Mouse (Mus musculus): ENCODE measurements at regions not wholly inside any gene's neighbourhood (a gene's known extent, or its start where the extent isn't known, plus 50 kb on each side); places are given as distances from the start of the nearest gene placed in this dataset.

DNA sequence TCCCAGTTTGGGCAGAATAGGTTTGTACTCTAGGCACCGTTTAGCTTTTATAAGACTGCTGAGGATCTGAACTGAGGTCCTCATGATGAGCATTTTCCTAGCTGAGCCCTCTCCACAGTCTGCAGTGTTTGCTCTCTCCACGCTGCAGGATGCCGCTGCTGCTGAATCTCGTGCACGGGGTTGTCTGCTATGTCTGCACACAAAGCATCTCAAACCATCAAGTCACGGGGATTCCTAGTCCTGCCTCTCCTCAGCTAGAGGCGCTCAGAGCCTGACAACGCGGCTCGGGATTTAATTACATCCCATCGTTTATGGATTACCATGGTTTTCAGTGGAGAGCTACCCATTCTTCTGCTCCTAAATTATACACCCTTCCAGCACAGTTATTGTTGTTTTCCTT is 175.6 kb downstream of the Rnf144b start:
- no peak for DNase-seq (ENCODE audit: low spot score)

DNA sequence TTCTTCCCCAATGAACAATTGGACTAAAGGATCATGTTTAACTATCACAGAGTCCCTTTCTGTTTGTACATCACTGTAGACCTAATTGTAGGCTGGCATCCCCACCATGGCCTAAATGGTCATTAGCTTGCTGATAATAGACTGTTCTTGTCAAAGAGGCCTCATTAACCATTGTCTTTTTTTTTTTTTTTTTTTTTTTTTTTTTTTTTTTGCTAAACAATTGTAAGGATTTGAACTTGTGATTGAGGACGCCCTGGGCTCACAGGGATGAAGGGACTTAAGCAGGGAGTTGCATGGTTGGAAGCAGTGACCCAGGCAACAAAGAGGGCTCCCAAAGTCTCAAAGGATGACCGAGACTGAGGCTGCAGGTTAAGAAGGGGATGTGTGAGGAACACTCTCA is 178.0 kb downstream of the Rnf144b start:
- peak; percentile 61 for DNase-seq (ENCODE audit: low spot score)

DNA sequence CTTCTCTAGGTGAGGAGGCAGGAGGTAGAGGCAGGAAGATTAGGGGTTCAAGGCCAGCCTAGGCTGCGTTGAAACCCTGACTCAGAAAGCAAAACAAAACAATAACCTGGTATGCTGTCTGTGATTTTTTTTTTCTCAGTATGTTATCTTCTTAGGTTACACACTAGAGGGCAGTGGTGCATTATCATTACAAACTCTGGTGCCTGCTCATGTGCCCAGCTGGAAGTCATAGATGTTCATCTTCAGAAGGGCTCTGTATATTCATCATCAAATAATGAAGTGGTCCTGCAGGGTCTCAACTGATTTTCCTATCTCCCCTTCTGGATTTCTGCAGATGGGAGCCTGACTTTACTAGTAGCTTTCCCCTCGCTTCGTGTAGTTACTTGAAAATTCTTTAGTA is 178.6 kb downstream of the Rnf144b start:
- DNase-seq (ENCODE audit: low spot score), result peak; percentile 84

DNA sequence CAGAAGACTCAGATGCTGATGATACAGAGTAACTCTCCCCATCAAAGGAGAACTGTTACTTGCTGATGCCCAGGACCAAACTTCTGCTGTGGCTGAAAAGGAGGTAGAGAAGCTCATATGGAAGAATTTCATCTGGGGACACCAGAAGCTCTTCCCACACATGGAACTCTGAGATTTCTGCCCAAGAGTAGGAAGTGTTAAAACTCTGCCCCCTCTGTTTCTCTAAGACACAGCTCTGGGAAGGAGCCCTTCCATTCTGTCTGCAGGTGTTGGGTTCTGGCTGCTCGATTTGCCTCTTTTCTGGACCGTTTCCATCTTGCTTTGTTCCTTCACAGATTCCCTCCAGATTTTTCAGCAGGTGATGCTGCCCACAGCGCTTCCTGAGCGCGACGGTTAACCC is 187.0 kb downstream of the Rnf144b start:
- no peak for DNase-seq (ENCODE audit: low spot score)

DNA sequence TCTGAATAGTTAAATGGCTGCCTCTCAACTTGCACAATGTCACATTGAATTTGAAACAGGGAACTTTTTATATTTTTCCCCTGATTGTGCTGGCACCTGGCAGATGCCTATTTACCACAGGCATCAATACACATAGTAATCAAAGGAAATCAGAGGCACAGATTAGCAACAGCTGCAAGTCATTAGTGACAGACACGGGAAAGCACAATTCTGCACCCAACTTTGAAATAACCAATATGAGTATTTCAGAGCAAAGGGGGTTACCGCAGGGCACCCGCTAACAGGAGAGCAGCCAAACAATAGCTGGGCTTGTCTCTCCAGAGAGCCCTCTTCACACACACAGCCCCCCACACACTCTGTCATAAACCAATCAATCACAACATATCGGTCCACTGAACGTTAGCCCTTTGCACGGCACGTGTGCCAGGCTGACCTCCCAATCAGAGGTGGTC is 188.3 kb downstream of the Rnf144b start:
- peak; percentile 44 for DNase-seq (ENCODE audit: low spot score)

DNA sequence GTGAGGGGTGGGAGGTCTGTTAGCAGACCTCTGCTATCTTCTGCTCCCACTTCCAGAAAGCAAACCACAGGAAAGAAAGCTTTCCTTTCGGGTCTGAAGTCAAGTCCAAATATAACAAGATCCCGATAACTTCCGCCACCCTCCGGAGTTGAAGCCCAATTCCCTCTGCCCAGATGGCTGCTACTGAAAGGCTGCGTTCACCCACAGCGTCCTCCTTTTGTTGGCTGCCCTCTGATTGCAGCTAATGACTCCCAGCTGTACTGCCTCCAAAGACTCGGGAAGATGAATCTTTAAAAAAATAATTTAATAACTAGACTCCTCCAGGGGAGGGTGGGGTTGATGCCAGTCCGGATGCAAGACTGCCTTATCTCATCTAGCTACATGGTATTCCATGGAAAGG is 197.1 kb downstream of the Rnf144b start:
- DNase-seq (ENCODE audit: low spot score), result peak; percentile 51

DNA sequence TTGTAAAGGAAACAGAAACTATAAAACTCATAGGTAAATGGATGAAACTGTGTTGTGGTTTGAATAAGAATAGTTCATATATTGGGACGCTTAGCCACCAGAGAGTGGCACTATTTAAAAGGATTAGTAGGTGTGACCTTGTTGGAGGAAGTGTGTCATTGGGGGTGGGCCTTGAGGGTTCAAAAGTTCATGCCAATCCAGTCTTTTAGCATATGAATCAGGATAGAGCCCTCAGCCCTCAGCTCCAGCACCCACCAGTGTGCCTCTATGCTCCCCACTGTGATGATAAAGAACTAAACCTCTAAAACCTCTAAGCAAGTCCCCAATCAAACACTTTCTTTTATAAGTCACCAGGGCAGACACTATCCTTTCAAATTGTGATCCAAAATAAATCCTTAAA is 199.4 kb downstream of the Rnf144b start:
- no peak for DNase-seq (ENCODE audit: low spot score)

DNA sequence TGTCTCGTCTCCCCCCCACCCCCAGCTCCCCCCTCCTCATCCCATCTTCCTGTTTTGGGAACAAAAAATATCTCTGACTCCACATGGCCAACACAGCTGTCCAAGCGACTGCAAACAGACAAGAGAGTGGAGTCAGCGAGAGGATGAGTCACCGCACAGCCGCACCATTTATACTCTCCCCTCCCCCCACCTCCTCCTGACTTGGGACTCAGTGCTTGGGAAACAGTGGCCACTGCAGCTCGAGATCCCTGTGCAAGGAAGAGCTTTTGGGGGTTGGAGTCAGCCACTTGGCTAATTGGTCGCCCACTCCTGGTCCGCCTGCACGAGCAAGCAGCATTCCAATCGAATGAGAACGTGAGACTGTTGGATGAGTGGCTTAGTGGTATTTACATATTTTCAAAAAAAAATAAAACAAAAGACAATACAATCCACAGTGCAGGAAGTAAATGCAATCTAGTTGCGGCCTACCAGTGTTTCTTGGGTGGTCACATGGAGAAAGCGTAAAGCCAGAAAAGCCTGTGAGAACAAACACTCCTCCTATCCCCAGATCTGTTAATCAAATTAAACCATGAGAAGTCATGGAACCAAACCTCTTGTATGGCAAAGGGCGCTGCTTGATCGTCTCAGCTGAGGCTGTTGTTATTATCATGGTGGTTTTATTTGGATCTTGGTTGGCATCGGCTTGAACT is 213.7 kb downstream of the Rnf144b start:
- DNase-seq (ENCODE audit: low spot score), result peak; percentile 53

DNA sequence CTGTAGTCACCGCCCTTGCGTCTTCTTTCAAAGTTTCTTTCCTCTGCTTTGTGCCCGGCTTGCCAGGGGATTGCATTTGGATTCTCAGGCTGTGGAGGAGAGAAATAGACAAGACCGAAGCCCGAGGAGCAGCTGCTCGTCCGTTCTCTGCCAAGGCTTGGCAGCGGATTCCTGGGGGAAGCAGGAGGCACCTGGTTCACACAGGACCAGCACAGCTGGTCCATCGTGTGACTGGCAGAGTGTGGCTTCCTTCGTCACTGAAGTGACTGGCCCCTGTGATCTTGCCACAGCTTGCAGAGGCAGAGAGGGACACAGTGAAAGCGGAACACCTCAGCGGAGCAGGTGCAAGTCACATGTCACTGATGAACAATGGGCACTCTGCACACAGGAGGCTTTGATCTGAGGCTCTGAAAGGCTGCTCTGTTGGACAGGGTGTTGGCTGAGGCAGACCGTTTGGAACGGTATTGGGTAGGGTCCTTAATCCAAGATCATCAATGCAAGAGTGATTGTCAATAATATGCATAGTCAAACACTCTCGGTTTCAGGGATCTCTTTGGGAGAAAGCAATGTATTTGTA is 214.5 kb downstream of the Rnf144b start:
- DNase-seq (ENCODE audit: low spot score), result no peak

DNA sequence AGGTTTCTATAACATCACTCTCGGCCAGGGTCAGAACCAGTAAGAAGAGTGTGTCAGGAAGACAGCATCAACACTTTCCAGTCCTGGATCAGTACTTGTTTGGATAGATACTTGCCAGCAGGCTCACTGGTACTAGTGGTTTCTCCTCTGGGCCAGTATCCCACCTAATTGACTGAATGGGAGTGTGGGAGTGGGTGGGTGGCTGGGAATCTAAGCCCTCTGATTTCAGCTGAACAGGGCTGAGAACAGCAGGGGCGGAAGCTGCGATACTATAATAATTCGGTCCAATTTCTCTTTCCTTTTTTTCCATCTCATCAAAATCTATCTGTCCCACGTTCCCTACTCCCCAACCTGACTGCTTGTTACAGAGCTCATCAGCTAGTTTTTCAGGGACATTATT is 217.0 kb downstream of the Rnf144b start:
- no peak for DNase-seq (ENCODE audit: low spot score)

DNA sequence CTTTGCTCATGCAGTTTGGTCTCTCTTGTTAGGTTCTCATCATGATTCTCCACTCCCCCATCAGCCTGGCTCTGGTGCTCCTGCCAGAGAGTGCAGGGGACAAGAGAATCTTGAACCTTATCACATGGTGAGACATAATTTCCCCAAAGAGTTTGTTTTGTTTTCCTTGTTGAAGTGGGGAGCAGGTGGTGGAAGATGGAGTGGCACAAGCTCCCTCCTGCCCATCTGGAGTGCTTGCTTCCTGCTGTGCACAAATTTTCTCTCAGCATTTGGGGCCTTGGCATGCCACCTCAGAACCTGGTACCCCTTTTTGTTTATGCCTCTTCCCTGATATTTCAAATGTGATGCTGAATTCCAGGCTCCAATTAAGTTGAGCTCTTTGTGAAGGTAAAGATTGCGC is 219.9 kb downstream of the Rnf144b start:
- DNase-seq (ENCODE audit: low spot score), result no peak

DNA sequence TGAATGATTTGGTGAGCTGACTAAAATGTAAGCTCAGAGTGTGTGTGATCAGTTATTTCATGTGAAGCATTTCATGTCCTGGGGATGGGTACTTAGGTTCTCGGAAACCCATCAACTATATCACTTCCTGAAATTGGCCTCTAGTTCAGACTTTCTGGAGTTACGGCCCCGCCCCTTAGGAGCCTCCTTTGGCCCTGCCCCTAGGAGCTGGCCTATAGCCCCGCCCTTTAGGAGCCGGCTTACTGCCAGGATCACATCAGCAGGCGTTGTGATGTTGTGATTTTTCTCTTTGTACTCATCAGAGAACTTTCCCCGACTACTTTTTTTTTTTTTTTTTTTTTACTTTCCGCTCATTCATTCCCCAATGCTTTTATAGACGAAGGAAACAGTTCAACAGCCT is 223.1 kb downstream of the Rnf144b start:
- DNase-seq (ENCODE audit: low spot score), result no peak

DNA sequence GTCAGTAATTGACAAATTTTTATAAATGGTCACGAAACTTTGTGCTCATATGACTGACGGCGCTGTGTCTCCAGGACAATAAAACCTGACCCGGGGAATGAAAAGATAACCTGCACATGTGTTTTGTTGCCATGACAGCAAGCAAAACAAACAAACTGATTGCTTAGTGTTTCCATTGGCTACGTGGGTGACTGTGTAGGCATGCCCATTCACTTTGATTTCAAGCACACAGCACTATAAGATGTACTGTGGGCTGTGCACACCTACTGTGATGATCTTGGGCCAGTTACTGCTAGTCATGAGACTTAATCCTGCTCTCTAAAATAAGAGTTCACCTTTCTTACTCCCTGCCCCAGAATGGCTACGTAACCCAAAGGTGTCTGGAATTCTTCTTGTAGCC is 225.4 kb downstream of the Rnf144b start:
- DNase-seq (ENCODE audit: low spot score), result no peak

DNA sequence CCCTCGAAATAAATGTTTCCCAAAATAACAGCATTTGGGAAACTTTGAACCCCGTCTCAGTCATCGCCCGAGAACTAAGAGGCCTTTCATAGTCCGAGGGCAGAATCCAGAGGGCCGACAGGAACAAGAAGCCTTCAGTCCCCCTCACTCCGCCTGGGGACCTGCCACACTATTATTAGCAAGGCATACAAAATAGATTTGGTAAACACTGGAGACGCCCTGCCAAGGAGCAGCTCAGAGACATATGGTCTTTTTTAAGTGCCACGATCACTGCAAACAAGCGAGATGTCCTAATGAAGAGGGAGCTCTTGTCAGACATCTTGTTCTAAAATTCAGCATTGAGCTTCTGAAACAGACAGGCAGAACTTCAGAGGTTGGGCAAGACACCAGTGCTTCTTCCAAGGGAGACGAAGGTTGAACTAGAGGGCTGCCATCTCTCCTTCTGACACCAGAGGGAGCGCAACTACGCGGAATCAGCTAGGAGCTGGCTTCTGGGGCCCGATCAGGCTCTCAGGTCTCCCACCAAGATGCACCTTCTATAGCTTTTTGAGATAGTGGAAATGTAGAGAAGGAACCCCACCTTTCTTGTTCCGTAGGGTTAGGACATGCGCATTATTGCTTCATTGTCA is 226.2 kb downstream of the Rnf144b start:
- peak; percentile 84 for DNase-seq (ENCODE audit: low spot score)

DNA sequence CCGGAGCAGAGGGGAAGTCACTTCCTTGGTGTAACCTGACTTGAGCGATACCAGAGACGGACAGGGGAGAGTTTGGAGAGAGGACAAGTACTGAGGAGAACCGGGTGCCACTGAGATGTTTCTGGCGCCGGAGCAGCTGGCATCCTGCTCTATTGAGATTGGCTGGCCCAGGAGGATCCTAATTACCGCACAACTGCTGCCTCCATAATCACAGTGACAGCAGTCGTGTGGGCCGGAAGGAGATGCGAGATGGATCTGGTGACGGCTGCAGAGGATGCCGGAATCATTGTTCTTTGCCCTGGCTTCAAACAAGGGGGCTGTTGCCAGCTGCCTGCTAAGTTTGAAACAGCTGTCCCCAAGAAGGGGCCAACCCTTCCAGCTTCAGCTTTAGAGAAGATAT is 232.0 kb downstream of the Rnf144b start:
- peak; percentile 58 for DNase-seq (ENCODE audit: low spot score)

DNA sequence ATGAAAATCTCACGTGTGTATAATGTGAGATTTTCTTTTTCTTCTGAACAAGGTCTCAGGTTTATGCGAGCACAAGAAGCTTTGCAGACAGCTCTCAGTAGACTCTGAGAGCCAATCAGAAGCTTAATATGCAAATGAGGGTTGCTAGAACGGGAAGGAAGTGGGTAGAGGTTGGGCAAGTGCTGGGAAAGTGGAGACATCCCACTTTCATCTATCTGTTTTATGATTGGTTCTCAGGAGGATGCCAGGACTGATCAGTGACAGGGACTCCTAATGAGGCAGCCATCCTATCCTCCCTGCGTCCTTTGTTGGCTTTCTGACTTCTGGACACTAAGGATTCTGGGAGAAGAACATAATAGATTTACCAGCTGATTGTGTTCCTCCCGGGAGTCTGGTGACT is 232.7 kb downstream of the Rnf144b start:
- peak; percentile 22 for DNase-seq (ENCODE audit: low spot score)

DNA sequence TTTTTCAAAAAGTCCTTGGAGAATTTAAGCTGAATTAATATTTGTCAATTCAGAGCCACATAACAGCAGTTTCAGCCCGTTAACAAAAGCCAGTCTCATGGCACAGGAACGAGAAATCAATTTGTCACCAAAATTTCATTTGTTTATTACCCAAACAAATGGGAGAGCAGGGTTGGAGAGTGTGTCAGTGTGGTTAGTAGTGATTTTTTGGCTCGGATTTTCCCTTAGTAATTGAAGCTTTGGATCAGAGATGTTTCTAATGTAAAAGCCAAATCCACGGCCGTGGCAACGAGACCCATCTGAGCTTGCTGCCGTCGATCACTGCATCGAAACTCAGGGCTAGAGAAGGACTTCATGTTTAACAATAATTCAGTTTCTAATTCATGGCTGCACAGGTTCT is 236.5 kb downstream of the Rnf144b start:
- no peak for DNase-seq (ENCODE audit: low spot score)

DNA sequence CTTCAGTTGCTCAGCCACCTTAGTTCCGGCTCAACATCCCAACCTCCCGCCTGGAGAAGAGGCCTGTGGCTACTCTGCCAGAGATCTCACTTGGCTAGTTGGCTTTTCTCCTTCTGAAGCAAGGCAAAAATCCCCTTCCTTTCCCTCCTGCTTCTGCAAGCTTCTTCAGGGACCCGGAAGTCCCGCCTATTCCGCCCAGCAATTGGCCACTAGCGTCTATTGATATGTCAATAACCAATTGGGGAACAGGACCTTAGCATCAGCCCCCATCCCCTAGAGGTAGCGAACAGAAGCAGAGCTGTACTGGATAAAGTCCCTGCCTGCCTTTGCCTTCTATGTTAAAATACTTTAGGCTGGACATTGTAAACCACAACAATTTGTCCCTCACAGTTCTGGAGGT is 243.3 kb downstream of the Rnf144b start:
- DNase-seq (ENCODE audit: low spot score), result peak; percentile 20

DNA sequence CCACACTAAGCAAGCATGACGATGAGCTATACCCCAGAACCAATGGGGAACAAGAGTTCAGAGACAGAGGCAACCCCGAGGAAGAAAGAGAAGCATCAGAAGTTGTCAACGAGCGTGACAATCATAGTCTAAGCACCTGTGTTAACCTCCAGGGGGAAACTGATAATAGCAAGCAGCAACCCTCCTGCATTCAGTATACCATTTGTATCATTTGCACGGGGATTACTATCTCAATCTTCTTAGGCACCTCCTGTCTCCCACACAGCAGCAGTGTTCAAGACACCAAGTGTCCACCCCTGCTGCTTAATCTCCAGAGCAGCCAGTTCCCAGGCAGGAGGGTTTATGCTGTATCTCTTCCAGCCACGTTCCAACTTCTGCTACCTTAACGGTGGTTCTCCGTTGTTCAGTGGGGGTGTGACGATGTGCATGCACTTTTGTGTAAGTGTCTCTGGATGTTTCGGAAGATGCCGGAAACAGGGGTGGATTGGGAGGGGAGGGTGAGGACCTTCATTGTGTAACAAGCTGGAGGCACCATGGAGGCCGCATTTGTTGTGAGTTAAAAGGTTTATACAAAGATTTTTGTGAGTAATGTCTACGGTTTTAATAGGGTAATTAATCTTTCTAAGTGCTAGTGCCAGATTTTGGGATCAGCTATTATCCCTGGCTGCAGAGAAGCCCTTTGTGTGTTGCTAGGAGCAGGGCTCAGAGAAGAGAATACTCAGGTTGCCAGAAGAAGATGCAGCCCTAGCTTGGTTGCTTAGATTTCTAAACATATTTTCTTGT is 245.8 kb downstream of the Rnf144b start:
- DNase-seq (ENCODE audit: low spot score), result no peak

DNA sequence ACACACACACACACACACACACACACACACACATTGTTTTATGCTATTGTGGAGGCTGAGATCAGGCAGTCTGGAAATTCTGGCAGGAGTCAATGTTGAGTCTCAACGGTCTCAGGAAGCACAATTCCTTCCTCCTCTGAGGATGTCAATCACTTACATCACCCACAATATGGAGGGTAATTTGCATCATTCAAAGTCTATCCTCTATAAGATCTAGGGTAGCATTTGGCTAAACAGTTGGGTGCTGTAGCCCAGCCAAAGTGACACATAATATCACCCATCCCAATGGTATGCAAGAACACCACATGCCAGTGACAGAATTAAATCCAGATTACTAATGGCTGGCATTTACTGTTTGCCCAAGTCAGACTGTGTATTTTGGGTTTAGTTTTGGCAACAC is 252.1 kb downstream of the Rnf144b start:
- no peak for DNase-seq (ENCODE audit: low spot score)

DNA sequence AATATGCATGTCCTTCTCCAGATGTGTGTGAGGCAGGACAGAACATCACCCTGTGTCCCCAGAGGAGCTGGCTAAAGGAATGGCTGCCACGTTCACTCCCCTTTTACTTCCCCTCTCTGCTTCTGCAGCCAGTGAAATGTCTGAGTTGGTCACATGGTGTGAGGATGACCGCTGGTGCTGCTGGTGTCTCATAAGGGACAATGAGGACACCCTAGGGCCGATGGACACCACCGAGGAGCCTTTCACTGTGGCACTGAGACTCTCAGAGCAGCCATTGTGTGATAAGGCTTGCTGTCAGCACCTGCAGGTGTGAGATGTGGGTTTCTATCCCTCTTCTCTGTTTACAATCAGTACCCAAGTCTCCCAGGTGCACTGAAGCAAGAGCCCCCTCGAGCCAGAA is 268.6 kb downstream of the Rnf144b start:
- DNase-seq (ENCODE audit: low spot score), result no peak

DNA sequence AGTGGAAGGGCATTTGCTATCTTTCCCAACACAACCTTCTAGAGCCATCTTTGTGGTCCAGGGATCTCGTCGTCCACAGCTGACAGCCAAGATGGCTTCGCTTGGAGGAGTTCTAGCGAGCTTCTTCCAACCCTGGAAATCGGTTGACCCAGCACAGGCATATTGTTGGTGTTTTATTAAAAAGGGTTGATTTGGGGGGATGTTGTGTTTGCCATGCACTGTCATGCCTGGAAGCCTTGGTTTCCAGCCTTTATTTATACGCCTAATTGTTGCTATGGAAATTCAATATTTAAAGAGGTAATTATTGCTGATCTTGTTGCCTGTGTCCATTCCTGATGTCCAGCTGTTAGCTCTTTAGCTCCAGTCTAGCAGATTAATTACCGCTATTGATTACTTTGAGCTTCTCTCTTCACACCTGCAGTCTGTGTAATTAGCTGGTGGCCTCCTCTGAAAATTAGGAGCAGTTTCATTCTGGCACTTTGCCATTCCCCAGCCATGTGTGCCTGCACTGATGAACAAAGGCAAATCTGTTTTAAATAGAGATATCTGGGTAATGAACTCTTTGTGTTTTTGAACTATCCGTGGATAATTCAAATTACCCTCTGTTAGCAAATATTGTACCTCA is 275.4 kb downstream of the Rnf144b start:
- DNase-seq (ENCODE audit: low spot score), result peak; percentile 58

Measured in retina, embryonic 14.5 days (tissue).